Mouse (Mus musculus) right cerebral cortex, adult 2 months (tissue): Measurements from ENCODE around the gene Glb1l2.
A peak's percentile ranks its signal among the peaks of the same experiment; 100 is the strongest.

Source experiments
- DNase-seq, 2 experiments: peaks; one replicate each; pipeline ENCODE4 v3.0.0; 2021 to 2022; ENCODE audit warnings: low spot score in 2 of 2

Glb1l2 gene

GRCm38 (mm10) chr9:26733206-26733891 is 72.9 kb downstream of the Glb1l2 start, which contains the start of gene B3gat1:
B3gat1 (plus strand) TSS chr9:26733728.
- peak; percentile 53 to 57 for DNase-seq

- no peak for DNase-seq
Observed at GRCm38 (mm10) chr9:26728556-26728955, 77.7 kb downstream of the Glb1l2 start.

- DNase-seq: no peak
Observed at GRCm38 (mm10) chr9:26727445-26727844, 78.8 kb downstream of the Glb1l2 start.

GRCm38 (mm10) chr9:26725709-26726108 is 80.6 kb downstream of the Glb1l2 start:
- DNase-seq: no peak

GRCm38 (mm10) chr9:26721771-26722170 is 84.5 kb downstream of the Glb1l2 start:
- no peak for DNase-seq

GRCm38 (mm10) chr9:26718388-26718787 is 87.9 kb downstream of the Glb1l2 start:
- DNase-seq: no peak
